In genomic region chr11:116413631-116414022, GRCm38 (mm10) we compare ENCODE assay signal across 8 mouse cellular contexts. TPM values are rescaled to one million over a fixed set of nuclear protein-coding genes. Genes with fewer than 3 reads are reported as not detected.
DNase-seq lines count a peak whose midpoint lies in the region; ATAC-seq and TF ChIP-seq lines count a peak whose summit lies in the region.

No protein-coding gene starts in this region.

- no peaks in the 10 kb centered on the region for H3K27me3 ChIP-seq in heart, embryonic 12.5 days (replicated peaks)
- H3K27me3 ChIP-seq in MEL (ENCODE audit: control insufficient read depth in 1 of 2, insufficient read depth in 2 of 2, low read length in 2 of 2): no peaks in the 10 kb centered on the region
- H3K27me3 ChIP-seq in hindbrain, embryonic 15.5 days: no peaks in the 10 kb centered on the region
- no peaks in the 10 kb centered on the region for H3K27me3 ChIP-seq in midbrain, embryonic 13.5 days

- intact Hi-C loops in heart, postnatal 25 days (cut with DNase I): no loop called here

- no peak for TF ChIP-seq RAD21 in MEL (IDR thresholded peaks at IDR 0.05; ENCODE audit: low read depth, low read length)

- TF ChIP-seq CTCF in MEL (IDR thresholded peaks at IDR 0.05 in 2 of 3, conservative IDR thresholded peaks at IDR 0.05 in 1 of 3; ENCODE audit: control insufficient read depth in 1 of 3, insufficient read depth in 1 of 3, low read depth in 2 of 3, low read length in 3 of 3, poor library complexity in 1 of 3, severe bottlenecking in 1 of 3): no peak

- peaks cover 4% of the 10 kb centered on the region; the same call in 1 of the 2 replicates for H3K79me2 ChIP-seq in MEL (ENCODE audit: control insufficient read depth, insufficient read depth, low read length, poor library complexity)

- H3K9me3 ChIP-seq in heart, embryonic 12.5 days (replicated peaks): no peaks in the 10 kb centered on the region
- H3K9me3 ChIP-seq in MEL (replicated peaks; ENCODE audit: insufficient read depth, low read length): no peaks in the 10 kb centered on the region
- no peaks in the 10 kb centered on the region for H3K9me3 ChIP-seq in hindbrain, embryonic 15.5 days
- H3K9me3 ChIP-seq in midbrain, embryonic 13.5 days: no peaks in the 10 kb centered on the region

- peaks cover 25% of the 10 kb centered on the region for H3K4me1 ChIP-seq in heart, embryonic 12.5 days (replicated peaks)
- peaks cover 10 to 31% of the 10 kb centered on the region in 2 experiments for H3K4me1 ChIP-seq in MEL (ENCODE audit: control insufficient read depth in 1 of 2, insufficient read depth in 2 of 2, low read length in 2 of 2)
- peaks cover 27% of the 10 kb centered on the region for H3K4me1 ChIP-seq in hindbrain, embryonic 15.5 days (replicated peaks)
- H3K4me1 ChIP-seq in midbrain, embryonic 13.5 days (replicated peaks): peaks cover 25% of the 10 kb centered on the region

- no peak overlapping the region; the same call in 1 of the 2 replicates for H3K9ac ChIP-seq in heart, embryonic 12.5 days
- H3K9ac ChIP-seq in MEL (ENCODE audit: control insufficient read depth, low read depth, low read length, poor library complexity, severe bottlenecking): peak overlapping the region; percentile 55
- H3K9ac ChIP-seq in hindbrain, embryonic 15.5 days: peak overlapping the region; percentile 95
- H3K9ac ChIP-seq in midbrain, embryonic 13.5 days (replicated peaks): peak overlapping the region; percentile 97; the same call in 1 of the 2 replicates

- peak overlapping the region; percentile 83; the same call in 1 of the 2 replicates for H3K4me3 ChIP-seq in heart, embryonic 12.5 days
- peak overlapping the region; percentile 37 to 38 for H3K4me3 ChIP-seq in MEL (ENCODE audit: control insufficient read depth in 1 of 2, insufficient read depth in 1 of 2, low read depth in 2 of 2, low read length in 2 of 2)
- H3K4me3 ChIP-seq in hindbrain, embryonic 15.5 days: peak overlapping the region; percentile 92
- H3K4me3 ChIP-seq in midbrain, embryonic 13.5 days (replicated peaks): peak overlapping the region; percentile 69

- no peaks in the 10 kb centered on the region for H3K36me3 ChIP-seq in heart, embryonic 12.5 days
- peaks cover 0 to 27% of the 10 kb centered on the region in 2 experiments; a peak in 2 of 4 replicates for H3K36me3 ChIP-seq in MEL (ENCODE audit: control insufficient read depth in 1 of 2, insufficient read depth in 2 of 2, low read length in 2 of 2)
- H3K36me3 ChIP-seq in hindbrain, embryonic 15.5 days: no peaks in the 10 kb centered on the region
- no peaks in the 10 kb centered on the region for H3K36me3 ChIP-seq in midbrain, embryonic 13.5 days

- no peak for TF ChIP-seq POLR2A in MEL (IDR thresholded peaks at IDR 0.05; ENCODE audit: control insufficient read depth in 1 of 2, insufficient read depth in 1 of 2, low read depth in 1 of 2, low read length in 2 of 2, poor library complexity in 1 of 2)

- H3K4me2 ChIP-seq in heart, embryonic 12.5 days: peak overlapping the region; percentile 95
- peak overlapping the region; percentile 94 for H3K4me2 ChIP-seq in hindbrain, embryonic 15.5 days
- H3K4me2 ChIP-seq in midbrain, embryonic 13.5 days (replicated peaks): peak overlapping the region; percentile 95

- 0 out of 4 replicates have a peak, but pooled peaks of 1 of the 2 experiments have one; percentile 5 for TF ChIP-seq EP300 in MEL (IDR thresholded peaks at IDR 0.05; ENCODE audit: low read depth in 1 of 2, low read length in 2 of 2)

- ATAC-seq in heart, embryonic 12.5 days (ENCODE audit: insufficient number of reproducible peaks, low FRiP score): no peak
- no peak; the same call in 1 of the 2 replicates for ATAC-seq in hindbrain, embryonic 15.5 days (ENCODE audit: low FRiP score, low read depth)
- ATAC-seq in midbrain, embryonic 13.5 days: no peak; the same call in 1 of the 2 replicates

- WGBS in heart, embryonic 12.5 days: 75% methylated on average over 4 of the region's 4 CpGs
- WGBS in hindbrain, embryonic 15.5 days: 63% methylated on average over 4 of the region's 4 CpGs
- 87% methylated on average over 4 of the region's 4 CpGs for WGBS in midbrain, embryonic 13.5 days

- no peak overlapping the region for H3K27ac ChIP-seq in heart, embryonic 12.5 days (ENCODE audit: poor library complexity, severe bottlenecking)
- peak overlapping the region; percentile 18; the same call in 1 of the 2 replicates for H3K27ac ChIP-seq in MEL (ENCODE audit: control insufficient read depth, low read depth, low read length)
- H3K27ac ChIP-seq in hindbrain, embryonic 15.5 days (replicated peaks): peak overlapping the region; percentile 97
- peak overlapping the region; percentile 94 for H3K27ac ChIP-seq in midbrain, embryonic 13.5 days

- no peak for DNase-seq in heart, postnatal 25 days (ENCODE audit: low spot score)
- DNase-seq in MEL (ENCODE audit: low read depth, low spot score): peak; percentile 86
- DNase-seq in left cerebral cortex, adult 18-20 months (ENCODE audit: low spot score in 2 of 2): no peak
- DNase-seq in adrenal gland, adult 18-20 months (ENCODE audit: low spot score in 2 of 2): no peak
- no peak for DNase-seq in thymus, postnatal 14 days

TF ChIP-seq in MEL, 35 proteins besides CTCF, POLR2A, EP300 and RAD21:
- 0 out of 2 replicates have a peak, but pooled peaks have one; percentile 20 for TF ChIP-seq GATA1 (IDR thresholded peaks at IDR 0.05; ENCODE audit: low read depth, low read length)
- no peak for TF ChIP-seq GABPA (IDR thresholded peaks at IDR 0.05; ENCODE audit: low read depth, low read length)
- TF ChIP-seq ETS1 (IDR thresholded peaks at IDR 0.05; ENCODE audit: low read depth, low read length): peak; percentile 68
- TF ChIP-seq TBP (IDR thresholded peaks at IDR 0.05; ENCODE audit: low read depth, low read length): 0 out of 2 replicates have a peak, but pooled peaks have one; percentile 9
- no peak for TF ChIP-seq MAX (IDR thresholded peaks at IDR 0.05; ENCODE audit: low read length)
- TF ChIP-seq SIN3A (IDR thresholded peaks at IDR 0.05; ENCODE audit: low read length): peak; percentile 57
- TF ChIP-seq ELF1 (IDR thresholded peaks at IDR 0.05; ENCODE audit: low read depth, low read length): peak; percentile 22; the same call in 1 of the 2 replicates

RNA-seq across cellular contexts. Expression of gene Rnf157, which starts 0.8 kb away (rescaled TPM):
- 11.0 and 12.3 TPM in 2 replicates for polyA plus RNA-seq in heart, embryonic 12.5 days (2016; fragmentation: Nextera tagmentation; extraction: Ambion mirVana)
- total RNA-seq in heart, postnatal 25 days (2021): 1 to 10 TPM; 3.9 to 4.1 TPM
- 4.6 and 7.5 TPM in 2 replicates for total RNA-seq in MEL (2012; rRNA removed)
- polyA plus RNA-seq in MEL (2012; ENCODE audit: insufficient read depth in 1 of 2, insufficient read length in 2 of 2, low read depth in 1 of 2, low replicate concordance in 2 of 2, missing spikeins in 1 of 2): 10 to 100 TPM in 1 of 2 experiments, not detected in 1; 10.9 TPM
- 69.8 and 78.1 TPM in 2 replicates for polyA plus RNA-seq in hindbrain, embryonic 15.5 days (2015; fragmentation: Nextera tagmentation; extraction: Ambion mirVana)
- 25.7 and 31.3 TPM in 2 replicates for polyA plus RNA-seq in midbrain, embryonic 13.5 days (2015; fragmentation: Nextera tagmentation; extraction: Ambion mirVana)
- total RNA-seq in left cerebral cortex, adult 18-20 months (2021): 100 to 1,000 TPM; 256 to 274 TPM
- total RNA-seq in adrenal gland, adult 18-20 months (2021): 1 to 10 TPM; 3.7 to 6.8 TPM

RNA-seq across cellular contexts. Expression of gene Ubald2, which starts 20.3 kb away (rescaled TPM):
- 33.7 and 34.2 TPM in 2 replicates for polyA plus RNA-seq in heart, embryonic 12.5 days (2016; fragmentation: Nextera tagmentation; extraction: Ambion mirVana)
- 10 to 100 TPM; 36.7 to 37.9 TPM for total RNA-seq in heart, postnatal 25 days (2021)
- total RNA-seq in MEL (2012; rRNA removed): 56.8 and 66.2 TPM in 2 replicates
- polyA plus RNA-seq in MEL (2012; ENCODE audit: insufficient read depth in 1 of 2, insufficient read length in 2 of 2, low read depth in 1 of 2, low replicate concordance in 2 of 2, missing spikeins in 1 of 2): 10 to 100 TPM in 1 of 2 experiments, not detected in 1; 77.7 TPM
- 42.7 and 44.3 TPM in 2 replicates for polyA plus RNA-seq in hindbrain, embryonic 15.5 days (2015; fragmentation: Nextera tagmentation; extraction: Ambion mirVana)
- 47.7 and 50.3 TPM in 2 replicates for polyA plus RNA-seq in midbrain, embryonic 13.5 days (2015; fragmentation: Nextera tagmentation; extraction: Ambion mirVana)
- 10 to 100 TPM; 27.5 to 32.6 TPM for total RNA-seq in left cerebral cortex, adult 18-20 months (2021)
- total RNA-seq in adrenal gland, adult 18-20 months (2021): 10 to 100 TPM; 19.1 to 22.5 TPM

RNA-seq across cellular contexts. Expression of gene Qrich2, which starts 52.4 kb away (rescaled TPM):
- polyA plus RNA-seq in heart, embryonic 12.5 days (2016; fragmentation: Nextera tagmentation; extraction: Ambion mirVana): not detected in 2 replicates
- total RNA-seq in heart, postnatal 25 days (2021): not detected
- total RNA-seq in MEL (2012; rRNA removed): not detected in 2 replicates
- polyA plus RNA-seq in MEL (2012; ENCODE audit: insufficient read depth in 1 of 2, insufficient read length in 2 of 2, low read depth in 1 of 2, low replicate concordance in 2 of 2, missing spikeins in 1 of 2): under 1 TPM in 1 of 2 experiments, not detected in 1; 0.11 TPM
- 0.07 and 0.47 TPM in 2 replicates for polyA plus RNA-seq in hindbrain, embryonic 15.5 days (2015; fragmentation: Nextera tagmentation; extraction: Ambion mirVana)
- not detected in 2 replicates for polyA plus RNA-seq in midbrain, embryonic 13.5 days (2015; fragmentation: Nextera tagmentation; extraction: Ambion mirVana)
- total RNA-seq in left cerebral cortex, adult 18-20 months (2021): under 1 TPM in 1 of 2 experiments, not detected in 1; 0.05 TPM
- not detected for total RNA-seq in adrenal gland, adult 18-20 months (2021)

Comparison
In these comparisons a context has a peak if more than half of its experiments do, and no peak if none do; other contexts are left out.
1. H3K4me3 ChIP-seq: peak in every context shown above with its lines; median percentile 92 in hindbrain, embryonic 15.5 days; 83 in heart, embryonic 12.5 days; 69 in midbrain, embryonic 13.5 days; 38 in MEL.
2. RNA of gene Rnf157, which starts 0.8 kb away (total RNA-seq): 256 to 274 TPM in left cerebral cortex, adult 18-20 months; 4.6 to 7.5 TPM in MEL, 3.7 to 6.8 TPM in adrenal gland, adult 18-20 months and 3.9 to 4.1 TPM in heart, postnatal 25 days; every median in the first group is over 10 times any median in the second.
3. Peak in every context shown above with its lines, with median percentiles within 50 percentile points of each other: H3K4me2 ChIP-seq.